Mouse (Mus musculus) CD4-positive, CD25-positive, alpha-beta regulatory T cell (primary cell): ENCODE results near the gene Cyp2u1. TPM values are rescaled to one million over a fixed set of nuclear protein-coding genes. Genes with fewer than 3 reads are reported as not detected.

Source experiments
- polyA plus RNA-seq: library from polyadenylated mRNA; unstranded; fragments of 100-300 nt; shearing (Covaris generic); gene quantifications from one replicate; pipeline ENCODE4 v1.2.1, GENCODE M21; 2017

Cyp2u1 gene
- polyA plus RNA-seq, result 1.3 TPM

DNA sequence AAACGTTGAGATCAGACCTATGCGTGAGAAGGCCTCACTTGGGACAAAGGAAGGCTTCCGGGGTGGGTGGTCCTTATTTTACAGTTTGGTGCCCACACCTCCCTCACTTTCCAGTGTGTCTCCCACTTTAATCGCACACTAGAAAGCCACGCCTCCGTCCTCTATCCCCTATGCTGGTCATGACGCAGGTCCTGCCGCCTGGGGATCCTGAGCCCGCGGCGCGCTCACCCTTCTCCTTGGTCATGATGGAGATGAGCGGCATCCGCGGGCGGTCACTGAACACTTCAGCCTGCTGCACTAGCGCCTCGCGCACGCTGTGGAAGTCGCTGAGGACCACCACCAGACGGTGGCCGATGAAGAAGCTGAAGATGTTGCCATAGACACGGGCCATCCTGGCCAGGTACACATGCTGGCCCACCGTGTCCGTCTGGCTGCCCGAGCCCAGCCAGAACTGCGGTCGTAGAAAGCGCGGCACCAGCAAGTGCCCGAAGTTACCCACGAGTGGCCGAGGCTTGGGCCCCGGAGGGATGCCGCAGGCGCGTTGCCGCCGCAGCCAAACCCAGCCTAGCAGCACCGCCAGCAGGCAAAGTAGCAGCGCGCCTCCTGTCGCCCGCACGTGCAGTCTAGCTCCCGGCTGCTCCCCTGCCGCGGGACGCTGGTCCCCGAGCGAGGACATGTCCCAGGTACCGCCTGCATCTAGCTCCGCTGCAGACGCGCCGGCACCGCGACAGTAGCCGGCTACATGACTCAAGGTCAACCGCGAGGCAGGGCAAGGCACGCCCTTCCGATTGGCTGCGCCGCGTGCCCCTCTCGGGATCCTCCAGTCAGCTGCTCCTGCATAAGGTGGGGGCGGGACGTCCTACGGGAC, at the start of gene Cyp2u1:
Gene Cyp2u1 (minus strand): TSS at position 776 of the 868 bp plus-strand sequence.

DNA sequence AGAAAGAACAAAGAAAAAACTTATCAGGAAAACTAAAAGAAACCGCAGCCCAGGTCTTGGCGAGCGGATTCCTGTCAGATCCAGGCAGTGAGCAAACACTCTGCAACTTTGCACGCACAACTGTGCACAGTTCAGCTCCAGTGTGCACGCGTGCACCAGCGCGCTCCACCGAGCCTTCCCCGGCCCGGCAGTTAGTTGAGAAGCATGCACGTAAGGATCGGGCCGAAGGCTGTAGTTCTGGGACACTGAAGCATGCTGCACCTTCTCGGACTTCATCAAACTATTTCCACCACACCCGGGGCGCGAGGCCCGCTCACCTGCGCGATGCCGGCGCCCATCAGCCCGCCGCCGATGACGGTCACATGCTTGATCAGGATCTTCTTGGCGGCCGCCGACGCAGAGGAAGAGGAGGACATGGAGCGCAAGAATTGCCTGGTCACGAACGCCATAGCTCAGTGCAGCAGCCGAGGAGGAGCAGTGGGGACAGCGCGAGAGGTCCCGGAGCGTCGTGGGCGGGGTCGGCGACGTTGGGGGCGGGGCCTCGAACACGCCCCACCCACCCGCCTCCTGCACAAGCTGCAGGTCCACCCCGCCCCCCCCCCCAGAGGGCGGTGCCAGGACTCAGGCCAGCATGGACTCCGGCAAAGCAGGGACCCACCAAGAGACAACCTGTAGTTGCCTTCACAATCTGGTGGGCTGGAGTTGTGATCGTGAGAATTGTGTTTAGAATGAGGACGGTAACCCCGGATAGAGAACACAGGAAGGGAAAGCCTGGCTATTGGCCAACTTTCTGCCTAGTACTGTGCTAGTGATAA, 31.3 kb downstream of the Cyp2u1 start, which contains the start of gene Hadh:
Gene Hadh (minus strand): TSS at position 543 of the 815 bp plus-strand sequence.

Other genes starting within 250 kb of the Cyp2u1 start
- gene Lef1, start 192.8 kb downstream of the Cyp2u1 start, polyA plus RNA-seq, result 395 TPM
- 69.7 TPM for gene Hadh, start 31.1 kb downstream of the Cyp2u1 start, polyA plus RNA-seq
- 0.17 TPM for gene Sgms2, start 188.2 kb upstream of the Cyp2u1 start, polyA plus RNA-seq